Mouse (Mus musculus) heart, embryonic 16.5 days (tissue): Measurements from ENCODE around the gene Tbc1d2b. TPM values are rescaled to one million over a fixed set of nuclear protein-coding genes. Genes with fewer than 3 reads are reported as not detected.

Experiments
- ATAC-seq: fragments of 200-750 bp; cut with Nextera tagmentation; replicated peaks from 2 replicates; pipeline ENCODE4 v1.8.0; 2017; ENCODE audit warnings: moderate number of reproducible peaks; ENCODE audit not compliant: insufficient read depth, low FRiP score; ENCODE audit errors: extremely low read depth
- H3K27ac ChIP-seq: fragments of 300-500 bp; sonication (generic); 2 replicates; pipeline ENCODE4 v1.5.1; 2014; ENCODE audit warnings: mild to moderate bottlenecking, low read length, control low read depth, moderate library complexity
- H3K27me3 ChIP-seq: fragments of 300-500 bp; sonication (generic); 2 replicates; pipeline ENCODE4 v1.6.1; 2014; ENCODE audit warnings: low read length, mixed read lengths; ENCODE audit not compliant: control insufficient read depth, insufficient read depth
- H3K36me3 ChIP-seq: fragments of 300-500 bp; sonication (generic); 2 replicates; pipeline ENCODE4 v1.6.1; 2014; ENCODE audit not compliant: control insufficient read depth, insufficient read depth
- H3K4me1 ChIP-seq: fragments of 300-500 bp; sonication (generic); 2 replicates; pipeline ENCODE4 v1.6.1; 2014; ENCODE audit warnings: low read length, mixed read lengths; ENCODE audit not compliant: control insufficient read depth, insufficient read depth
- H3K4me2 ChIP-seq: fragments of 300-500 bp; sonication (generic); 2 replicates; pipeline ENCODE4 v1.6.1; 2014; ENCODE audit warnings: low read depth, mild to moderate bottlenecking, control low read depth, low read length
- H3K4me3 ChIP-seq: fragments of 300-500 bp; sonication (generic); 2 replicates; pipeline ENCODE4 v1.5.1; 2014; ENCODE audit warnings: mild to moderate bottlenecking, control low read depth, low read length
- H3K9ac ChIP-seq: fragments of 300-500 bp; sonication (generic); 2 replicates; pipeline ENCODE4 v1.6.1; 2014; ENCODE audit warnings: low read length, control low read depth
- H3K9me3 ChIP-seq: fragments of 300-500 bp; sonication (generic); replicated peaks from 2 replicates; pipeline ENCODE4 v1.6.1; 2016; ENCODE audit warnings: low read length; ENCODE audit not compliant: control insufficient read depth
- WGBS: fragments of 180-500 bp; shearing (Covaris S2); extraction: QIAGEN DNeasy Blood & Tissue Kit; methylation state at CpG from one replicate; pipeline ENCODE4 v1.1.7; 2014; 5-methylcytosine and 5-hydroxymethylcytosine counted together
- polyA plus RNA-seq: library from polyadenylated mRNA; unstranded; fragments of >200 nt; fragmentation: Nextera tagmentation; extraction: Ambion mirVana; gene quantifications from 2 replicates; pipeline ENCODE4 v1.2.1, GENCODE M21; 2015

Gene Tbc1d2b
- polyA plus RNA-seq, 1 experiment from 2014 or later, result 6.9 TPM

GRCm38 (mm10) chr9:90293641-90294398 lies 23.2 kb upstream of the Tbc1d2b start:
- no peak for ATAC-seq
- H3K4me3 ChIP-seq, result no peak overlapping the region
- H3K4me2 ChIP-seq, result no peak overlapping the region
- H3K27ac ChIP-seq, result no peak overlapping the region
- no peaks in the 10 kb centered on the region for H3K27me3 ChIP-seq
- no peaks in the 10 kb centered on the region for H3K4me1 ChIP-seq
- H3K9me3 ChIP-seq, result no peaks in the 10 kb centered on the region
- 52% methylated on average over 3 of the region's 3 CpGs for WGBS
- H3K36me3 ChIP-seq, result no peaks in the 10 kb centered on the region
- no peak overlapping the region for H3K9ac ChIP-seq

GRCm38 (mm10) chr9:90278397-90278796 lies 7.8 kb upstream of the Tbc1d2b start:
- ATAC-seq, result no peak
- H3K27me3 ChIP-seq, result no peaks in the 10 kb centered on the region
- no peaks in the 10 kb centered on the region for H3K36me3 ChIP-seq
- H3K9me3 ChIP-seq, result no peaks in the 10 kb centered on the region
- H3K27ac ChIP-seq, result no peak overlapping the region
- H3K4me2 ChIP-seq, result no peak overlapping the region
- H3K4me1 ChIP-seq, result no peaks in the 10 kb centered on the region
- no peak overlapping the region for H3K4me3 ChIP-seq
- H3K9ac ChIP-seq, result no peak overlapping the region
- 55% methylated on average over 3 of the region's 3 CpGs for WGBS

GRCm38 (mm10) chr9:90277884-90278283 lies 7.3 kb upstream of the Tbc1d2b start:
- Histone ChIP-seq H3K4me1 (no peaks in the 10 kb centered on the region), H3K36me3 (no peaks in the 10 kb centered on the region), H3K27ac (no peak overlapping the region), H3K4me2 (no peak overlapping the region), H3K27me3 (no peaks in the 10 kb centered on the region), H3K9ac (no peak overlapping the region), H3K9me3 (no peaks in the 10 kb centered on the region), H3K4me3 (no peak overlapping the region)
- WGBS, result 57% methylated on average over 2 of the region's 2 CpGs
- ATAC-seq, result no peak

- WGBS, result 71% methylated on average over 1 of the region's 1 CpGs
Observed at GRCm38 (mm10) chr9:90276779-90277178, 6.2 kb upstream of the Tbc1d2b start.

GRCm38 (mm10) chr9:90275906-90276305 lies 5.3 kb upstream of the Tbc1d2b start:
- ATAC-seq, result no peak
- no peaks in the 10 kb centered on the region for H3K36me3 ChIP-seq
- no peak overlapping the region for H3K27ac ChIP-seq
- no peak overlapping the region for H3K4me2 ChIP-seq
- H3K4me1 ChIP-seq, result peaks cover 6% of the 10 kb centered on the region; the same call in 1 of the 2 replicates
- no peaks in the 10 kb centered on the region for H3K9me3 ChIP-seq
- H3K9ac ChIP-seq, result no peak overlapping the region
- 92% methylated on average over 5 of the region's 5 CpGs for WGBS
- H3K4me3 ChIP-seq, result no peak overlapping the region
- H3K27me3 ChIP-seq, result no peaks in the 10 kb centered on the region

More at GRCm38 (mm10) chr9:90276779-90277178, 6.2 kb upstream of the Tbc1d2b start:
- Histone ChIP-seq H3K4me2 (no peak overlapping the region), H3K9me3 (no peaks in the 10 kb centered on the region), H3K36me3 (no peaks in the 10 kb centered on the region), H3K4me1 (no peaks in the 10 kb centered on the region), H3K4me3 (no peak overlapping the region), H3K27ac (no peak overlapping the region), H3K9ac (no peak overlapping the region), H3K27me3 (no peaks in the 10 kb centered on the region)
- ATAC-seq, result no peak

- ATAC-seq, result no peak
- no peak overlapping the region for H3K4me3 ChIP-seq
- no peaks in the 10 kb centered on the region for H3K9me3 ChIP-seq
- no peak overlapping the region for H3K9ac ChIP-seq
- WGBS, result 47% methylated on average over 2 of the region's 2 CpGs
- no peak overlapping the region for H3K27ac ChIP-seq
- H3K27me3 ChIP-seq, result no peaks in the 10 kb centered on the region
- no peak overlapping the region for H3K4me2 ChIP-seq
- H3K4me1 ChIP-seq, result peaks cover 6% of the 10 kb centered on the region; the same call in 1 of the 2 replicates
- H3K36me3 ChIP-seq, result no peaks in the 10 kb centered on the region
Observed at GRCm38 (mm10) chr9:90275500-90275899, 4.9 kb upstream of the Tbc1d2b start.

- Histone ChIP-seq H3K27me3 (no peaks in the 10 kb centered on the region), H3K4me3 (no peak overlapping the region), H3K27ac (no peak overlapping the region), H3K4me2 (no peak overlapping the region), H3K36me3 (no peaks in the 10 kb centered on the region), H3K4me1 (peaks cover 12% of the 10 kb centered on the region), H3K9me3 (no peaks in the 10 kb centered on the region), H3K9ac (no peak overlapping the region)
- ATAC-seq, result no peak
- WGBS, result 60% methylated on average over 3 of the region's 3 CpGs
Observed at GRCm38 (mm10) chr9:90274516-90274915, 3.9 kb upstream of the Tbc1d2b start.

- no peaks in the 10 kb centered on the region for H3K36me3 ChIP-seq
- WGBS, result 82% methylated on average over 12 of the region's 12 CpGs
- no peak for ATAC-seq
Observed at GRCm38 (mm10) chr9:90272346-90272745, 1.7 kb upstream of the Tbc1d2b start.

GRCm38 (mm10) chr9:90271541-90272090 lies 1.0 kb upstream of the Tbc1d2b start:
- H3K9me3 ChIP-seq, result no peaks in the 10 kb centered on the region
- H3K36me3 ChIP-seq, result no peaks in the 10 kb centered on the region
- H3K4me1 ChIP-seq, result peaks cover 20% of the 10 kb centered on the region
- H3K27me3 ChIP-seq, result no peaks in the 10 kb centered on the region
- H3K9ac ChIP-seq, result no peak overlapping the region
- H3K4me2 ChIP-seq, result no peak overlapping the region
- no peak overlapping the region for H3K27ac ChIP-seq
- no peak overlapping the region for H3K4me3 ChIP-seq
- 73% methylated on average over 5 of the region's 5 CpGs for WGBS
- ATAC-seq, result no peak

More at GRCm38 (mm10) chr9:90272346-90272745, 1.7 kb upstream of the Tbc1d2b start:
- H3K4me1 ChIP-seq, result peaks cover 20% of the 10 kb centered on the region
- no peak overlapping the region for H3K4me3 ChIP-seq
- no peak overlapping the region for H3K9ac ChIP-seq
- no peaks in the 10 kb centered on the region for H3K27me3 ChIP-seq
- no peak overlapping the region for H3K27ac ChIP-seq
- H3K4me2 ChIP-seq, result no peak overlapping the region
- H3K9me3 ChIP-seq, result no peaks in the 10 kb centered on the region
